Mouse (Mus musculus): ENCODE results near the gene S100a1. TPM values are rescaled to one million over a fixed set of nuclear protein-coding genes. Genes with fewer than 3 reads are reported as not detected.

Gene S100a1
- polyA plus RNA-seq (2012; fragmentation: generic; extraction: Trizol): 189 TPM

GRCm38 (mm10) chr3:90513796-90514590, at the start of gene S100a1, which contains the start of gene S100a13:
TSS of gene S100a1 (minus strand) at chr3:90514392.
TSS of gene S100a13 (plus strand) at chr3:90514435.
- Histone ChIP-seq H3K27me3 (ENCODE audit: control insufficient read depth, insufficient read depth, insufficient read length) (no peaks in the 10 kb centered on the region), H3K36me3 (ENCODE audit: control insufficient read depth, insufficient read depth) (no peaks in the 10 kb centered on the region), H3K4me2 (ENCODE audit: low read depth) (peak within 1 kb of the TSS; percentile 96), H3ac (ENCODE audit: control insufficient read depth, insufficient read length) (peak within 1 kb of the TSS; percentile 64), H3K4me3 (peak within 1 kb of the TSS; percentile 52), H3K79me2 (ENCODE audit: control insufficient read depth, insufficient read depth) (peaks cover 1% of the 10 kb centered on the region)
- TF ChIP-seq MYOD1 (IDR thresholded peaks at IDR 0.05; ENCODE audit: control insufficient read depth in 1 of 3, insufficient read length in 2 of 3, low read depth in 2 of 3) (no peak), TCF3 (IDR thresholded peaks at IDR 0.05; ENCODE audit: insufficient read length, low read depth) (no peak), MAX (IDR thresholded peaks at IDR 0.05; ENCODE audit: low read depth) (no peak), REST (IDR thresholded peaks at IDR 0.05; ENCODE audit: insufficient read depth, insufficient read length) (no peak), MYOG (IDR thresholded peaks at IDR 0.05; ENCODE audit: control insufficient read depth in 1 of 3, insufficient read depth in 1 of 3, insufficient read length in 2 of 3, low read depth in 2 of 3) (peak in 1 of 3 experiments; percentile 16), POLR2A (IDR thresholded peaks at IDR 0.05; ENCODE audit: insufficient read length, low read depth) (peak; percentile 66), SRF (IDR thresholded peaks at IDR 0.05; ENCODE audit: control insufficient read depth, insufficient read length, low read depth) (no peak), POLR2AphosphoS2 (IDR thresholded peaks at IDR 0.05; ENCODE audit: insufficient read length, low read depth) (no peak)

DNA sequence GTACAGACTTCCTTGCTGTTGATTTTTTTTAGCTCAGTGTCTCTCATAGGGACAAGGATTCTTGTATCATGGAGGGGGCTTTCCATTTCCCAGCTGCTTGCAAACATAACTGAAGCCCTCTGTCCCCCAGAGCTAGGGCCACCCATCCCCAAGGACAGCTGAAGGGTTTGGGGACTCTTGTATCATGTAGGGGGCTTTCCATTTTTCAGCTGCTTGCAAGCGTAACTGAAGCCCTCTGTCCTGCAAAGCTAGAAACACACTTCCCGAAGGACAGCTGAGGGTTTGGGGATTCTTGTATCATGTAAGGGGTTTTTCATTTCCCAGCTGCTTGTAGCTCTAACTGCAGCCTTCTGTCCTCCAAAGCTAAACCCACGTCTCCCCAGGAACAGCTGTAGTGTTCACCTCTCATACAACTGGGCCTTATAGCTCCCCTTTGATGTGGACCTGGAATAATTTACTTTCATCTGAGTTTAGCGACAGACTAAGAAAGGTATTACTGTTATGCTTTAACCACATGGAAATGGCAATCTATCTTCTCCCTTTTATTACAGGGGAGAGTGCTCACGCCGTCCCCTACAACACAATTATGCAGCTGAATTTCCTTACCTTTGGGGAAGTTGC, 45.9 kb upstream of the S100a1 start, which contains the start of gene S100a3:
Gene S100a3 (plus strand): TSS at position 571 of the 621 bp plus-strand sequence.
- Histone ChIP-seq H3K4me2 (ENCODE audit: low read depth) (no peak within 1 kb of the TSS), H3K36me3 (ENCODE audit: control insufficient read depth, insufficient read depth) (no peaks in the 10 kb centered on the region), H3K4me3 (no peak within 1 kb of the TSS), H3ac (ENCODE audit: control insufficient read depth, insufficient read length) (no peak within 1 kb of the TSS), H3K27me3 (ENCODE audit: control insufficient read depth, insufficient read depth, insufficient read length) (no peaks in the 10 kb centered on the region), H3K79me2 (ENCODE audit: control insufficient read depth, insufficient read depth) (no peaks in the 10 kb centered on the region)
- TF ChIP-seq TCF12 (IDR thresholded peaks at IDR 0.05; ENCODE audit: insufficient read depth, poor library complexity, severe bottlenecking) (no peak), POLR2AphosphoS2 (IDR thresholded peaks at IDR 0.05; ENCODE audit: insufficient read length, low read depth) (no peak), MYOG (IDR thresholded peaks at IDR 0.05; ENCODE audit: control insufficient read depth in 1 of 3, insufficient read depth in 1 of 3, insufficient read length in 2 of 3, low read depth in 2 of 3) (peak in 1 of 3 experiments; percentile 1), POLR2A (IDR thresholded peaks at IDR 0.05; ENCODE audit: insufficient read length, low read depth) (no peak), REST (IDR thresholded peaks at IDR 0.05; ENCODE audit: insufficient read depth, insufficient read length) (no peak), E2F4 (IDR thresholded peaks at IDR 0.05; ENCODE audit: insufficient read depth) (no peak), USF1 (IDR thresholded peaks at IDR 0.05; ENCODE audit: low read depth) (no peak), SRF (IDR thresholded peaks at IDR 0.05; ENCODE audit: control insufficient read depth, insufficient read length, low read depth) (no peak), MAX (IDR thresholded peaks at IDR 0.05; ENCODE audit: low read depth) (no peak), MYOD1 (IDR thresholded peaks at IDR 0.05; ENCODE audit: control insufficient read depth in 1 of 3, insufficient read length in 2 of 3, low read depth in 2 of 3) (peak in 1 of 3 experiments; percentile 37), TCF3 (IDR thresholded peaks at IDR 0.05; ENCODE audit: insufficient read length, low read depth) (no peak), CEBPB (IDR thresholded peaks at IDR 0.05; ENCODE audit: insufficient read depth, poor library complexity, severe bottlenecking) (no peak)

- Histone ChIP-seq H3K79me2 (ENCODE audit: control insufficient read depth, insufficient read depth) (no peaks in the 10 kb centered on the region), H3K4me3 (no peak overlapping the region), H3K36me3 (ENCODE audit: control insufficient read depth, insufficient read depth) (no peaks in the 10 kb centered on the region), H3ac (ENCODE audit: control insufficient read depth, insufficient read length) (no peak overlapping the region), H3K4me2 (ENCODE audit: low read depth) (no peak overlapping the region), H3K27me3 (ENCODE audit: control insufficient read depth, insufficient read depth, insufficient read length) (no peaks in the 10 kb centered on the region)
- TF ChIP-seq E2F4 (IDR thresholded peaks at IDR 0.05; ENCODE audit: insufficient read depth): no peak
- no peak for TF ChIP-seq TCF12 (IDR thresholded peaks at IDR 0.05; ENCODE audit: insufficient read depth, poor library complexity, severe bottlenecking)
- TF ChIP-seq TCF3 (IDR thresholded peaks at IDR 0.05; ENCODE audit: insufficient read length, low read depth): no peak
- TF ChIP-seq CEBPB (IDR thresholded peaks at IDR 0.05; ENCODE audit: insufficient read depth, poor library complexity, severe bottlenecking): no peak
These were observed 41.8 kb upstream of the S100a1 start for GRCm38 (mm10) chr3:90555954-90556353.

DNA sequence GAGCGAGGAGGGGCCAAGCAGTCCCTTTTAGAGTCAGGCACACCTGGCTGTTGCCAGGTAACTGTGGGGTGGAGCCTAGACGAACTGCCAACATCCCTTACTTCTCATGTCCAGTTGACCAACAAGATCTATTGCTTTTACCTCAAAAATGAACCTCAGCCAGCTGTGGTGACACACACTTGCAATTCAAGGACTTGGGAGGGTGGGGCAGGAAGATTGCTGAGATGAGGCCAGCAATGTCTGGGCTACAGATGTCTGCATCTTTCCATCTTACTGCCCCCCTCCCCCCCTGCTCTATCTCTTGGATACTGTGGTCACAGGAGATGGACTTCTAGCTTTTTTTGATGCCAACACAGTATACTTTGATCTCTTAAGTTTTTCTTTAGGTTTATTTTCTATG, 38.0 kb upstream of the S100a1 start:
- H3K27me3 ChIP-seq (ENCODE audit: control insufficient read depth, insufficient read depth, insufficient read length): no peaks in the 10 kb centered on the region
- no peak overlapping the region for H3ac ChIP-seq (ENCODE audit: control insufficient read depth, insufficient read length)
- TF ChIP-seq USF1 (IDR thresholded peaks at IDR 0.05; ENCODE audit: low read depth) (no peak), CEBPB (IDR thresholded peaks at IDR 0.05; ENCODE audit: insufficient read depth, poor library complexity, severe bottlenecking) (peak; percentile 80), POLR2AphosphoS2 (IDR thresholded peaks at IDR 0.05; ENCODE audit: insufficient read length, low read depth) (no peak), TCF12 (IDR thresholded peaks at IDR 0.05; ENCODE audit: insufficient read depth, poor library complexity, severe bottlenecking) (peak; percentile 28), TCF3 (IDR thresholded peaks at IDR 0.05; ENCODE audit: insufficient read length, low read depth) (no peak), E2F4 (IDR thresholded peaks at IDR 0.05; ENCODE audit: insufficient read depth) (no peak), SRF (IDR thresholded peaks at IDR 0.05; ENCODE audit: control insufficient read depth, insufficient read length, low read depth) (no peak), REST (IDR thresholded peaks at IDR 0.05; ENCODE audit: insufficient read depth, insufficient read length) (no peak), MYOG (IDR thresholded peaks at IDR 0.05; ENCODE audit: control insufficient read depth in 1 of 3, insufficient read depth in 1 of 3, insufficient read length in 2 of 3, low read depth in 2 of 3) (no peak), POLR2A (IDR thresholded peaks at IDR 0.05; ENCODE audit: insufficient read length, low read depth) (no peak), MAX (IDR thresholded peaks at IDR 0.05; ENCODE audit: low read depth) (no peak), MYOD1 (IDR thresholded peaks at IDR 0.05; ENCODE audit: control insufficient read depth in 1 of 3, insufficient read length in 2 of 3, low read depth in 2 of 3) (peak in 1 of 3 experiments; percentile 30)
- no peaks in the 10 kb centered on the region for H3K79me2 ChIP-seq (ENCODE audit: control insufficient read depth, insufficient read depth)
- H3K36me3 ChIP-seq (ENCODE audit: control insufficient read depth, insufficient read depth): no peaks in the 10 kb centered on the region
- H3K4me3 ChIP-seq: no peak overlapping the region
- no peak overlapping the region for H3K4me2 ChIP-seq (ENCODE audit: low read depth)
